Mouse (Mus musculus): ENCODE results near the gene Hsf2bp.
A peak's percentile ranks its signal among the peaks of the same experiment; 100 is the strongest.

Gene Hsf2bp

DNA sequence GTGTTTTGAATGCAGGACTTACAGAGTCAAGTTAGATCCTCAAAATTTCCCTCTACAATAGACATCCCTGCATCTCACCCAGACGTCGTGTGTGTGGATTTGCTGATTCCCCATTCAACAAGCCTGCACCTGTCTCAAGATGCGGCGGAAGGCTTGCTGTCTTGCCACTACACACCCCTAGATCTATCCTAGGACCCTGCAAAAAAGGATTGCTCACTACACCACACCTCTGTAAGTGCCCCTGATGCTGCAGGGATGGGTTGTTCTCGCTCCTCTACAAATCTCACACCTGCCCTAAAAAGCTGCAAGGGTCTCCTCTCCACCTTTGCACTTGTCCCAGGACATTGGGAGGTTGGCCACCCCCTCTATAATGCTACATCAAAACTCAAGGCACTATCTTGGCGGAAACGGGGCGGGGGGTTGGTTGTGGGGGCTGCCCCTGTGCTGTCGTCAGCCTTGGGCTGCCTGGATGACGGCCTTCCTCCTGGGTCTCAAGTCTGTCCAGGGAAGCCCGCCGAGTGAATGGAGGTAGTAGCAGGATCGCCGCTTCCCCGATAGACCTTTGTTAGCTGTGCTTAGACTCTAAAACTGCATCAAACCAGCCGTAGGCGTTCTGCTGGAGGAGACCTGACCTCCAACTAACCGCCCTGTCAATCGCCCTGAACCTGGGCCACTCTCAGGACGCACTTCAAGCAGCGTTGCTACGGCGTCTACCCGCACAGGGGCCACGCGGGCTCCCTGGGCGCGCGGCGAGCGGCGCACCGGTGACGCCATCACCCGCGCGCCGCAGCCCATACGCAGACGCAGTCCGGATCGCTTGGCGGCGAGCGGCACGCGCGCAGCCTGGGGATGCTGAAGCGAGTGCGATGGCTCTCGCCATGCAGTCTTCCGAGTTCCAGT lies at the start of gene Hsf2bp, which contains the start of gene Rrp1b:
Gene Hsf2bp, minus strand, starts transcription at position 741 of the 900 bp plus-strand sequence.
Gene Rrp1b, plus strand, starts transcription at position 492 of the 900 bp plus-strand sequence.
- peak; percentile 53; the same call in 1 of the 2 replicates for TF ChIP-seq GATA4 (IDR thresholded peaks at IDR 0.05; ENCODE audit: insufficient replicate concordance, low read length)

GRCm38 (mm10) chr17:32083351-32083750 lies 47.2 kb upstream of the Hsf2bp start:
- TF ChIP-seq GATA4 (IDR thresholded peaks at IDR 0.05; ENCODE audit: insufficient replicate concordance, low read length), result no peak

DNA sequence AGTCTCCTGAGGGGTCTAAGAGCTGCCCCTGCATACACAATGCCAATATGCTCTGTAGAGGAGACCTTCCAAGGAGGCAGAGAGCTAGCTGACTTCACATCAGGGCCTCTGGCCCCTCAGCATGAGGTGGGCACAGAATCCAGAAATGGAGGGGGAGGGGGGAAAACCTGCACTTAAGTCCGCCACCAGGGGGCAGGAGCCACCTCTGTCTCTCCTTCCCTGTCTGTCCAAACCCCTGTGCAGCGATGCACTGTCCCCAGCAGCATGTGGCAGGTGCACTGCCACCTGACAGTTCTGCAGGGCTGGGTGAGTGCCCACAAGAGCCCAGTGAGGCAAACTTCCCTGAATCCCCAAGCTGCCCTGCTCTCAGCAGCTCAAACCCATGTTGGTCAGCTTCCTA lies 39.0 kb upstream of the Hsf2bp start:
- no peak for TF ChIP-seq GATA4 (IDR thresholded peaks at IDR 0.05; ENCODE audit: insufficient replicate concordance, low read length)

DNA sequence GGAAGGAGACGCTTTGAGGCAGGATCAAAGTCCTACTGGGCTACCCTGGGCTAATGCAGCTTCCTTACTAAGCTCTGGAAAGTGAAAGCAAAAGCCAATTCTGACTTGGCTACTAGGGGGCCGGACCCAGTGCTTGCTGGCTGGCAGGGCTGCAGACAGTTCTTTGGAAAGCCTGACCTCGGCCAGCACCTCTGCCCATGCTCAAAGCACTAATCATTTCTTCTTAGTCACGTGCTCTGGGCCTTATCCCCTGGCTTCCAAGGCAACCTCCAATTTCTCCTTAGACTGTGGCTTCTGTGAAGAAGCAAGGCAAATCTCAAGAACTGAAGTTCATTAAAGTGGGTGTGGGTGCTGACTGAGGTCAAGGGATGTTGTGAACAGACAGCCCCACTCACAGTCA lies 38.5 kb upstream of the Hsf2bp start:
- TF ChIP-seq GATA4 (IDR thresholded peaks at IDR 0.05; ENCODE audit: insufficient replicate concordance, low read length), result no peak

- no peak for TF ChIP-seq GATA4 (IDR thresholded peaks at IDR 0.05; ENCODE audit: insufficient replicate concordance, low read length)
Measured at GRCm38 (mm10) chr17:32073359-32073758, 37.2 kb upstream of the Hsf2bp start.

DNA sequence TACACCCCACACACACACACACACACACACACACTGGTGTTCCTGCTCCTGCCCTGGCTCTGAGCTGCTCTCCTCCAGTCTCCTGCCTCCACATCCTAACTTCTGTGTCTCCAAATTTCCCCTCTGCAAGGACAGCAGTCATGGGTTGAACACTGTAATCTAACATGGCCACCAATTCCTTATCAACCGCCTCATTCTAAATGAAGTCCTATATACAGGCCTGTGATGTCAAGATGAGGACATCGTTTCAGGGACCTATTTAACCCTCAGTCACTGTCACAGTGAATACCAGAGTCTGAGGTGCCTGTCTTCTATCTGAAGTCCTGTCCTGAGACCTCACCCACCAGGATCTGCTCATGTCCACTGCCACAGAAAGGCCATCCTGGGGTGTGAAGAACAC lies 32.7 kb upstream of the Hsf2bp start:
- no peak for TF ChIP-seq GATA4 (IDR thresholded peaks at IDR 0.05; ENCODE audit: insufficient replicate concordance, low read length)

DNA sequence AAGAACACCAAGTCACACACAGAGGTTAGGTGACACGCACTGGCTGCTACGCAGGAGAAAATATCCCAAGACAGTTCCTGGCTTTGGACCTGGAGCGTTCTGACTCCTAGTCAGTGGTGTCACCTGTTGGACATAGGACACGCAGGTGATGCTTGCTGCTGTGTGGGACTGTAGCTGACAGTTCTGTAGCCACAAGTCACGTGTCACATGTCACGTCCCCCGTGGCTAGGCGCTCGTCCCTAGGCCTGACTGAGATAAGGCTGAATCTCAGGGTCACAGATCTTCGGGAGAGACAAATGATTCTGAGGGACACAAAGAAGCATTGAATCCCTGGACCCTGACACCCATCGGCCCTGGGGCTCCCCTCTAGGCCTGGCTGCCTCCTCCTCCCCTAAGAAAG lies 32.2 kb upstream of the Hsf2bp start:
- no peak for TF ChIP-seq GATA4 (IDR thresholded peaks at IDR 0.05; ENCODE audit: insufficient replicate concordance, low read length)

GRCm38 (mm10) chr17:32067541-32067940 lies 31.4 kb upstream of the Hsf2bp start:
- TF ChIP-seq GATA4 (IDR thresholded peaks at IDR 0.05; ENCODE audit: insufficient replicate concordance, low read length), result no peak

DNA sequence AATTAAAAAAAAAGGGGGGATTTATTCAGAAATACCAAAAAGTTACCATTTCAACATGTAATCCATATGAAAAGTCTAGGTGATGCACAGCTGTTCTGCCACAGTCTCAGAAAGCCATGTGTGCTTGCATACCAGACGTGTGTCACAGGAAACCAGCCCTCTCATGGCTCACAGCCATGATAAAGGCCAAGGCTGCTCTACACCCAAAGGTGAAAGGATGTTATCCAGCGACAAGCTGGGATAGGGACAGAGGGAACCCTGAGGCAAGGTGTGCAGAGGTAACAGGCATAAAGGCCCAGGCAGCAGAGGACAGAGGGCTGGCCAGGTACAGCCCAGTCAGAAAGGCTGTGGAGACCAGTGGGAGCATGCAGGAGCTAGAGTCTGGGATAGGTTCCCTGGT lies 27.5 kb upstream of the Hsf2bp start:
- no peak for TF ChIP-seq GATA4 (IDR thresholded peaks at IDR 0.05; ENCODE audit: insufficient replicate concordance, low read length)

DNA sequence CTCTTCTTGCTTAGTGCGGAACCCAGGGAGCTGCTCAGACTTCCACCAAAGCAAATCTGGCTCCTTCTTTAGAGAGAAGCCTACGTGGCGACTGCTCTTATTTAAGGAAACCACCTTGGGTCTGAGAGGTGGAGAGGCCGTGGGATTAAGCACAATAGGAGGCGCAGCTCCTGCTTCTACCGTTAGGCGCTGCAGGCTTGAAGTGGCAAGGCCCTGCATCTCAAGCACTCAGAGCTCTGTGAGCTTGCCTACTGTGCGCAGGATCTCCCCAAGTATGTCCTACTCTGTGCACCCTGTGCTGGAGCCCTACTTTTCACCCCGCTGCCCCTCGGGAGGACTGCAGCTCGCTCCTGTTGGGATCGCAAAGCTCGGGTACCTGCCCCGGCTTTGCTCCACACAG lies 25.1 kb upstream of the Hsf2bp start:
- TF ChIP-seq GATA4 (IDR thresholded peaks at IDR 0.05; ENCODE audit: insufficient replicate concordance, low read length), result no peak

DNA sequence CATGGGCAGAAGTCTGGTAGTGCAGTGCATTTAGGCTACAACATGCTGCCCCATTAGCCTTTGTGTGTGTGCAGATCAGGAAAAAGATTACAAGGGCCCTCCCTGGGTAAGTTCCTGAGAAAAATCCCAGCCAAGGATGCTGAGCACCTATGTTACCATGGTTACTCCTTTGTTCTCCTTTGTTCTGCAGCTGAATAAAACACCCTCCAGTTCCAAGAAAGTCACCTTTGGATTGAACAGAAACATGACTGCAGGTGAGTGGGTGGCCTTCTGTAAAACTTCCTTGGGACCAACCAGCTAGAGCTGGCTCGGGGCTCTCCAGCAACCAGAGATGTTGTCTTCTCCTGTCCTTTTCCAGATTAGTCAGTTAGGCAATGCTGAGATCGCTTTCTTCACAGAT lies 22.9 kb upstream of the Hsf2bp start:
- TF ChIP-seq GATA4 (IDR thresholded peaks at IDR 0.05; ENCODE audit: insufficient replicate concordance, low read length), result no peak

- no peak for TF ChIP-seq GATA4 (IDR thresholded peaks at IDR 0.05; ENCODE audit: insufficient replicate concordance, low read length)
Measured at GRCm38 (mm10) chr17:32057843-32058242, 21.7 kb upstream of the Hsf2bp start.

GRCm38 (mm10) chr17:32053677-32054076 lies 17.5 kb upstream of the Hsf2bp start:
- no peak for TF ChIP-seq GATA4 (IDR thresholded peaks at IDR 0.05; ENCODE audit: insufficient replicate concordance, low read length)

DNA sequence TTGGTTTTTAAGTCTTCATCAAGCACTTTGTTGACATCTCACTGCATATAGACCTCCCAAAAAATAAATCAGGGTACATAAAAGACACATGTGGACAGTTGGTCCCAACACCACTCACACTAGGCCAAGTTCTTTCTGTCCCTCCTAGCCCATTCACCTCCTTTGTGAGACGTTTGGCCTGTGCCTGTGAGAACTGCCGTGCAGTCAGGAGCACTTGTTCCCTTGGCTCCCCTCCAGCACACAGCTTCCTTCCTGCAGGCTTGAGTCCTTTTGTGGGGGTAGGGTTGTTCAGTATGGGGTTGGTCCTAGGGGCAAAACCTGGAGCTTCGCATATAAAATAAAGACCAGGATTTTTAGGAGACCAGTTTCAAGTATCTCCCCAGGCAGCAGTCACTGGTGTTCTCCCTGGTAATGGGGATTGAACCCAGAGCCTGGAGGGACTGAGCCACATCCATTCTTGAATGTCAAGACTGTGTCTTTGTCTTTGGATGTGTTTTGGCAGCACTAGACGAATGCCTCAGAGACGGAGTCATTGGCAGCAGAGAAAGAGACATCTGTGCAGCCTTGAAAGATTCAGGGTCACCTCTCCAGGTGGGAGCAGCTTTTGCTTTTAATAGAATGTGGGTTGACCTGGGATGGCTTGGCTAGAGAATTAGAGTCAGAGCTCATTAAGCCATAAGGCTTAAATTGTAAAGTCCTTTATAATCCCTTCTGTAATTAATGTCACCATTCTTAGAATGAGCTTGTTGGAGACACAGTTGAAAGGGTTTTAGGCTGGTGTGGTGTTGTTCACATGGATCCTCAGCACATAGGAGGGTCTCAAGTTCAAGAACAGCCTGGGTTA lies 16.3 kb upstream of the Hsf2bp start:
- TF ChIP-seq GATA4 (IDR thresholded peaks at IDR 0.05; ENCODE audit: insufficient replicate concordance, low read length), result no peak

DNA sequence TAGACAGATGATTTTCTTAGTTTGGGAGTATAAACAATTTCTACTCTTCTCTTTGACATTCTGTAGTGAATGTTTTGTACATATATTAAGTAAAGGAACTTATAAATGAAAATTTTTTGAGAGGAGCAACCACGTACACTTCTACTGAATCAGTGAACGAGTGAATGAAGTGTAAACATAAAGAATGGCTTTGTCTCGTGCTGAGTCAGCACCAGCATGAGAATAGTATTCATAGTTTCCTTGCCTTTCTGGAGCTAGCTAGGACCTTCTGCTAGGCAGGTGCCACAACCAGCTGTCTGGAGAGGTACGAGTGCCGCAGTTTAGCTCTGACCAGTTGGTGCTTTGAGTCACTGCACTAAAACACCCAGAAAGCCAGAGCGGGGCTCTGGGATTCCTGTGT lies 14.5 kb upstream of the Hsf2bp start:
- no peak for TF ChIP-seq GATA4 (IDR thresholded peaks at IDR 0.05; ENCODE audit: insufficient replicate concordance, low read length)

GRCm38 (mm10) chr17:32049914-32050313 lies 13.8 kb upstream of the Hsf2bp start:
- no peak for TF ChIP-seq GATA4 (IDR thresholded peaks at IDR 0.05; ENCODE audit: insufficient replicate concordance, low read length)

Measured in liver, adult (tissue).